In genomic region chr11:31850995-31851394, GRCm38 (mm10) we compare ENCODE assay signal across 8 mouse cellular contexts. TPM values are rescaled to one million over a fixed set of nuclear protein-coding genes. Genes with fewer than 3 reads are reported as not detected.
DNase-seq lines count a peak whose midpoint lies in the region; ATAC-seq and TF ChIP-seq lines count a peak whose summit lies in the region.

No protein-coding gene starts in this region.

- no peaks in the 10 kb centered on the region for H3K9me3 ChIP-seq in intestine, embryonic 14.5 days (ENCODE audit: control insufficient read depth, low read length)
- H3K9me3 ChIP-seq in intestine, postnatal 0 days (ENCODE audit: control insufficient read depth), result no peaks in the 10 kb centered on the region

- peak; percentile 48 for DNase-seq in intestine, embryonic 14.5 days (ENCODE audit: low spot score)
- DNase-seq in adrenal gland, adult 8-10 months, result peak; percentile 65
- DNase-seq in heart, adult 8-10 months (ENCODE audit: low spot score), result peak; percentile 87
- DNase-seq in lung, postnatal 10 days, result peak; percentile 72
- no peak for DNase-seq in right cerebral cortex, postnatal 14 days
- no peak for DNase-seq in thymus, adult 18-20 months
- DNase-seq in spleen, postnatal 4 days (ENCODE audit: low spot score in 2 of 2), result no peak

- no peak for ATAC-seq in intestine, embryonic 14.5 days (replicated peaks; ENCODE audit: low FRiP score, low TSS enrichment, low read depth)
- no peak for ATAC-seq in intestine, postnatal 0 days

- no peaks in the 10 kb centered on the region for H3K36me3 ChIP-seq in intestine, embryonic 14.5 days (ENCODE audit: control insufficient read depth, insufficient read depth, low read length)
- H3K36me3 ChIP-seq in intestine, postnatal 0 days (ENCODE audit: control insufficient read depth, insufficient read depth), result no peaks in the 10 kb centered on the region

- H3K4me1 ChIP-seq in intestine, embryonic 14.5 days (replicated peaks; ENCODE audit: control insufficient read depth, insufficient read depth, low read length), result no peaks in the 10 kb centered on the region
- H3K4me1 ChIP-seq in intestine, postnatal 0 days (replicated peaks; ENCODE audit: control insufficient read depth, insufficient read depth, low read length), result 0 out of 2 replicates have a peak, but pooled peaks cover 6% of the 10 kb centered on the region

- no peak overlapping the region for H3K9ac ChIP-seq in intestine, embryonic 14.5 days (ENCODE audit: low read length)
- no peak overlapping the region for H3K9ac ChIP-seq in intestine, postnatal 0 days (ENCODE audit: low read depth, low read length)

- no peak for TF ChIP-seq CTCF in intestine, postnatal 0 days (IDR thresholded peaks at IDR 0.05; ENCODE audit: low read depth)

- no peaks in the 10 kb centered on the region for H3K27me3 ChIP-seq in intestine, embryonic 14.5 days (replicated peaks; ENCODE audit: control insufficient read depth, insufficient read depth, low read length)
- H3K27me3 ChIP-seq in intestine, postnatal 0 days (replicated peaks; ENCODE audit: control insufficient read depth, insufficient read depth, low read length), result no peaks in the 10 kb centered on the region

- H3K4me2 ChIP-seq in intestine, embryonic 14.5 days (ENCODE audit: low read length), result no peak overlapping the region
- no peak overlapping the region for H3K4me2 ChIP-seq in intestine, postnatal 0 days (replicated peaks; ENCODE audit: low read depth)

- WGBS in intestine, embryonic 14.5 days, result 80% methylated on average over 5 of the region's 5 CpGs
- 85% methylated on average over 5 of the region's 5 CpGs for WGBS in intestine, postnatal 0 days

- H3K4me3 ChIP-seq in intestine, embryonic 14.5 days (ENCODE audit: low read depth, low read length), result no peak overlapping the region
- no peak overlapping the region for H3K4me3 ChIP-seq in intestine, postnatal 0 days (ENCODE audit: low read depth, low read length)

- H3K27ac ChIP-seq in intestine, embryonic 14.5 days (ENCODE audit: low read depth), result no peak overlapping the region
- H3K27ac ChIP-seq in intestine, postnatal 0 days (ENCODE audit: low read depth, low read length), result no peak overlapping the region

RNA-seq across cellular contexts. Expression of gene Cpeb4, which starts 21.0 kb away (rescaled TPM):
- 4.3 and 4.7 TPM in 2 replicates for polyA plus RNA-seq in intestine, embryonic 14.5 days (2014; fragmentation: Nextera tagmentation; extraction: Ambion mirVana)
- 11.3 and 12.8 TPM in 2 replicates for polyA plus RNA-seq in intestine, postnatal 0 days (2015; fragmentation: Nextera tagmentation; extraction: Ambion mirVana)
- total RNA-seq in adrenal gland, adult 8-10 months (2022), result 100 to 1,000 TPM in 3 of 4 experiments, 10 to 100 TPM in 1; 96.9 to 175 (median 107) TPM
- 100 to 1,000 TPM in 1 of 4 experiments, 10 to 100 TPM in 3; 71.7 to 102 (median 85.1) TPM for total RNA-seq in heart, adult 8-10 months (2022)

Comparison
In these comparisons a context has a peak if more than half of its experiments do, and no peak if none do; other contexts are left out.
1. DNase-seq: peak in intestine, embryonic 14.5 days (single experiment), adrenal gland, adult 8-10 months (single experiment), heart, adult 8-10 months (single experiment) and lung, postnatal 10 days (single experiment); none in right cerebral cortex, postnatal 14 days (single experiment), thymus, adult 18-20 months (0 of 2) and spleen, postnatal 4 days (0 of 2).